Mouse (Mus musculus) kidney, adult 8-10 months (tissue): Measurements from ENCODE around the gene Pitpnc1.
A peak's percentile ranks its signal among the peaks of the same experiment; 100 is the strongest.

Experiments used
- DNase-seq, 2 experiments: peaks; one replicate each; pipeline ENCODE4 v3.0.0; 2022

Pitpnc1 gene

DNA sequence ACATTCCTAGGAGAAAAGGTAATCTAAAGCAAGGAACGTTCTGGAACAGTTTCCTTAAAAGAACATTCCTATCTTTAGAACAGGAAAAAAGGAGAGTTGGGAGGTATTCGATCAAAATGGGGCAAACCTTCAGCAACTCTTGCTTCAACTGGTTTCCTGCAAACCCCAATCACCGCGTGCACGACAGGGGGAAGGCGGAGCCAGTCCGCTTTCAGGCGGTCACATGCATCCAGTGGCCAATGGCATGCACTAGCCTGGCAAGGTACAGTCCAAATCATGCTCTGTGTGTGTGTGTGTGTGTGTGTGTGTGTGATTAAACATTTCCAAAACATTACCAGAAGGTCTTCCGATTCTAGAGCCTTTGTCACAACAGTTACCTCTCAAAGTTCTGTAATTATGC is 255.4 kb downstream of the Pitpnc1 start:
- no peak for DNase-seq

GRCm38 (mm10) chr11:107213745-107214144 is 256.8 kb downstream of the Pitpnc1 start:
- DNase-seq, result no peak

DNA sequence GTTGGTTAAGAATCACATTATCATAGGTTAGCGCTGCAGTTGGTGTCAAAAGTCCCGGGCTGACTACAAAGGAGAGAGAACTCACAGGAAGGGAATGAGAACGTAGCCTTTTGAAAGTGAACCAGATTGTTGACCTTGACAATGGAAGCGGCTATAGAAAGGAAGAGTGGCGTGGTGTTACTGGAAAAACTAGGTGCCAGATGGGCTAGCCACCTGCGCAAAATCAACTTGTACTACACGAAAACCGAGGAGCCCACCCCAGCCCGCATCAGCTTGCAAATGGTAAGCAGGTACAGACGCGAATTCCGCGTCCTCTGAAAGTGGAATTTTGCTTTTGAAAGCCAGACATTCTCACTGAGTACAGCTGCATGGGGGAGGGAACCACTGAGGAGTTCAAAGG is 260.7 kb downstream of the Pitpnc1 start:
- no peak for DNase-seq

- DNase-seq, result no peak
Observed at GRCm38 (mm10) chr11:107201773-107202172, 268.7 kb downstream of the Pitpnc1 start.

DNA sequence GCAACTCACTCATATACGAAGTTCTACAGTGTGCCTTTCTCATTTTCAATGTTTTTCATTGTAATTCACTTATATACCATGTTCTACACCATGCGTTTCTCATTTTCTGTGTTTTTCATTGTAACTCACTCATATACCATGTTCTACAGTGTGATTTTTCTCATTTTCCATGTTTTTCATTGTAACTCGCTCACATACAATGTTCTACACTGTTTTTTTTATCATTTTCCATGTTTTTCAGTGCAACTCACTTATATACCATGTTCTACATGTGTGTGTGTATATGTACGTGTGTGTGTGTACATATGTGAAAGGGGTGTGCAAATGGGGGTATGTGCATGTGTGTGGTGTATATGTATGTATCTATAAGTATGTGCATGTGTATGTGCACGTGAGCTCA is 271.2 kb downstream of the Pitpnc1 start:
- no peak for DNase-seq

- no peak for DNase-seq
Observed at GRCm38 (mm10) chr11:107195334-107195733, 275.2 kb downstream of the Pitpnc1 start.

DNA sequence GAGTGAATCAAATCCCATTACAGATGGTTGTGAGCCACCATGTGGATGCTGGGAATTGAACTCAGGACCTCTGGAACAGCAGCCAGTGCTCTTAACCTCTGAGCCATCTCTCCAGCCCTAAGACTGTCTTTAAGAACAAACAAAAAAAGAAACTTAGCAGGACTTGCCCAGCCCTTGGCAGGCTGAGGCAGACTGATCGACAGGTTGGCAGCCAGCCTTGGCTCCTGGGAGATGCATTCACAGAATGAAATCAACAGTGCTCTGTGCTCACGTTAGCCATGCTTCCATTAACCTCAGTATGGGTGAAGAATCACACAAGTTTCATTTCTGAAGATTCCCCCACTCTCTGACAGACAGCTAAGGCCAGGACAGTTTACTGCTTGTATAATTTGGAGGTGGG is 280.1 kb downstream of the Pitpnc1 start:
- DNase-seq, result no peak

GRCm38 (mm10) chr11:107188565-107189552 is 281.6 kb downstream of the Pitpnc1 start, which contains the start of gene Nol11:
Nol11 (minus strand) TSS chr11:107189381.
- DNase-seq, result peak; percentile 98 to 100

DNA sequence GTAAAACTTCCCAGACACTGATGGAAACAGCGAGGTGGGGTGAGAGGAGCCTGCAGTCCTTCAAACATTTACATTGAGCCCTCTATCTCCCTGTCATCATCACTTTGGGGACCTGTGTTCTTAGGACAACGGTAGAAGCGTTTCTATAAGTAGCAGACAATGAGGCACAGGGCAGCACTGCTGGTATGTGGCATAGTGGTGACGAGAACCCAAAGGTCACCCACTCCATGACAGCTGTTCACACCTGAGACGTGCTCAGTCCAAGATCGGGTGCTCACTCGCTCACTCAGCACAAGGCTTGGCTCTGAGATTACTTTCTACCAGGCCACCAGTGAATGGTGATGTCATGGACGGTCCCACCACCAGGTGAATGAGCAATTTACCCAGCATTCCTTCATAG is 286.7 kb downstream of the Pitpnc1 start:
- no peak for DNase-seq

- DNase-seq, result no peak
Observed at GRCm38 (mm10) chr11:107161215-107161614, 309.3 kb downstream of the Pitpnc1 start.

GRCm38 (mm10) chr11:107159034-107159433 is 311.5 kb downstream of the Pitpnc1 start:
- DNase-seq, result no peak
